Mouse (Mus musculus) lung, postnatal 25 days (tissue): ENCODE results near the gene Gm29609.
A peak's percentile ranks its signal among the peaks of the same experiment; 100 is the strongest.

Source experiments
- DNase-seq: peaks from one replicate; pipeline ENCODE4 v3.0.0; 2022; ENCODE audit warnings: low spot score

The Gm29609 gene

DNA sequence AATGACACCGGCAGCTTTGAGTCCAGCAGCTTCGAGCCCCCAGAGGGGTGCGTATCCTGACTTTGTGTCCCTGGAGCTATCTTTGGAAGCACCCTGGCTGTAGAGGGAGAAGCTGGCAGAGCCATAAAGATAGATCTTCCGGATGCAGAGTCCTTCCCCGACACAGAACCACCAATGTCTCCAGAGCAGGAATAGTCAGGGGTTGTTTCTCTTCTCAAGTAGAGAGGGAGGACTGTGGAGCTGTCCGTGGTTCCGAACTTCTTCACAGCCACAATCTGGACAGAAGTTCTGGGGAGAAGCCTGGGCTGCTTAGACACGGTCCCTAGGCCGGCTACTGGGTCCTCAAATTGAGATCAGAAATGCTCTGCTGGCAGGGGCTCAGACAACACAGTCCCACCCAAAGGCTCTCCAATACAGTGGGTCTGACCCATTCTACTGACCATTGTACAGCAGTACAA lies 40.7 kb downstream of the Gm29609 start:
- no peak for DNase-seq

GRCm38 (mm10) chr5:31138241-31138967 lies 41.3 kb downstream of the Gm29609 start, which contains the start of gene Ucn:
TSS of gene Ucn (minus strand) at chr5:31138829.
- DNase-seq = no peak

GRCm38 (mm10) chr5:31137658-31138057 lies 42.1 kb downstream of the Gm29609 start:
- no peak for DNase-seq

- DNase-seq = no peak
These were observed 42.8 kb downstream of the Gm29609 start for GRCm38 (mm10) chr5:31136730-31137424.

GRCm38 (mm10) chr5:31126050-31126449 lies 53.7 kb downstream of the Gm29609 start:
- no peak for DNase-seq

- DNase-seq = no peak
These were observed 56.2 kb downstream of the Gm29609 start for GRCm38 (mm10) chr5:31123481-31123880.

- no peak for DNase-seq
These were observed 58.6 kb downstream of the Gm29609 start for GRCm38 (mm10) chr5:31121111-31121510.

DNA sequence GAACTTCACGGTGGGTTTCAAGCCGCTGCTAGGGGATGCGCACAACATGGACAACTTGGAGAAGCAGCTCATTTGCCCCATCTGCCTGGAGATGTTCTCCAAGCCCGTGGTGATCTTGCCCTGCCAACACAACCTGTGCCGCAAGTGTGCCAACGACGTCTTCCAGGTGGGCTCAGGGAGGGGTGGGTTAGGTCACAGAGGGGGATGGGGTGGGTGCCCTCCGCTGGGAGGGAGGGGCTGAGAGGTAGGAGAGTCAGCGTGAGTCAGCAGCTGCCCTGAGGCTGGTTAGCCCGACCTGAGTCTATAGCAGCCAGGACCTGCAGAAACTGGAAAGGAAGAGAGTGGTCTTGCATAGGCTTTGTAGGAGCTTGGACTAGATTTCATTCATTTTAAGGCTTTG lies 62.8 kb downstream of the Gm29609 start:
- no peak for DNase-seq

- DNase-seq = no peak
These were observed 63.4 kb downstream of the Gm29609 start, which contains the start of gene Trim54 for GRCm38 (mm10) chr5:31116354-31116753. TSS of gene Trim54 (plus strand) at chr5:31116712.

GRCm38 (mm10) chr5:31110781-31111180 lies 68.9 kb downstream of the Gm29609 start:
- DNase-seq = no peak

DNA sequence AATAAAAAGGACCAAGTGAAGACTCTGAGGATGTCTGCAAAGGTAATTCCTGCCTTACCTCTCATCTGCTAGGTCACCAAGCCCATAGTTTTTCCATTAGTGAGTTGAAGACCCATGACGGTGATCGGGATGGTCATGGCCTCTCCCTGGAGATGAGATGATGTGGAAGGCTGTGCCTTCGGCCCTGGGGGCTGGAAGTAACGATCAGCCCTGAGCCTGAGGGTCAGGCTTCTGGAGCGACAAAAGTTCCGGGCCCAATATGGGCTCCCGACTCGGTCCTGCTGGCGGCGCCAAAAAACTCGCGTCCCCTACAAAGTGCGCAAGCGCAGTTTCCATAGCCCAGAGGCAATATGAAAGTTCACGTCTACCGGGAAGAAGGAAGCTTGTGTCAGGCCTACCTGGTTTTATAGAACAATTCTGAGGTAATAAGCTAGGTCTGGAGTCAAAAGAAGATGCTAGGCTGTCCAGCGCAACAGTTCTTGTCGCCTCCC lies 71.7 kb downstream of the Gm29609 start, which contains the start of gene Slc30a3:
Gene Slc30a3, minus strand, starts transcription at position 238 of the 491 bp plus-strand sequence.
- no peak for DNase-seq

DNA sequence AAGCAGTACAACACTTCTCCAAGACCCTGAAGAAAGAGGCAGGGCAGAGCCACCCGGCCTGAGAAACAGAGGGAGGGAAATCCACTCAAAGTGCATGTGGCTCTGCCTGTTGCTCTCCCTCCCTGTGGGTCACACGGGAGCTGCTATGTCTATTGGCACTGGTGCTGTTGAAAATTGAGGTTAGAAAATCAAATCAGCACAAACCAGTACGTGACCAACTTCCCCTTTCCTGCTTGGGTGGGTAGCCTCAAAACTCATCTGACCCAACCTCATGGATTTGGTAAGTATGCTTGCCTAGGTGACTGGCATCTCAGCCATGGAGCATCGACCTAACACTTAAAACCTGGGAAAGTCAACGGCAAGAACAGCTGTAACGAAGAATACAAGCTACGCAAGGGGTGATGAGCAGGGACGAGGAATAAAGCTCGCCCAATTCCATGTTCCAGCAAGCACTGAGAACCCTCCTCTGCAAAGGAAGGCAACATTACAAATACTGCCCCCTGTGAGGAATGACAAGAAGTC lies 73.8 kb downstream of the Gm29609 start, which contains the start of gene Dnajc5g:
Gene Dnajc5g, plus strand, starts transcription at position 472 of the 522 bp plus-strand sequence.
- DNase-seq = no peak

GRCm38 (mm10) chr5:31095711-31096480 lies 83.8 kb downstream of the Gm29609 start:
- DNase-seq = no peak

- peak; percentile 78 for DNase-seq
These were observed 84.7 kb downstream of the Gm29609 start for GRCm38 (mm10) chr5:31094799-31095691.
